Mouse (Mus musculus) urinary bladder, postnatal 4 days (tissue): Measurements from ENCODE around the gene Pla2g12b.
A peak's percentile ranks its signal among the peaks of the same experiment; 100 is the strongest.

ENCODE experiments used
- DNase-seq, 2 experiments: peaks; one replicate each; pipeline ENCODE4 v3.0.0; 2021 to 2022; ENCODE audit warnings: low spot score in 2 of 2

Pla2g12b gene

DNA sequence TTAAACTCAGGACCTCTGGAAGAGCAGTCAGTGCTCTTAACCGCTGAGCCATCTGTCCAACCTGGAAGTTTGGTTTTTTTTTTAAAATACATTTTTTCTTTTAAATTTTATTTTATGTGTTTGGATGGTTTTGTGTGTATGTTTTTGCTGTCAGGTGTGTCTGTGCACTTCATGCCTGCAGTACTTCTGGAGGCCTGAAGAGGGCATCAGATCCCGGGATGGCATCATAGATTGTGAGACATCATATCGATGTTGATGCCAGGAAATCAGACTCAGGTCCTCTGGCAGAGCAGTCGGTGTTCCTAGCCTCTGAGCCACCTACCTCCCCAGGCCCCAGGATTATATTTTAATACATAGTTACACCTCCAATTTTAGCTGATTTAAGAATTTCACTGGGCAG, 10.3 kb downstream of the Pla2g12b start:
- DNase-seq = no peak

DNA sequence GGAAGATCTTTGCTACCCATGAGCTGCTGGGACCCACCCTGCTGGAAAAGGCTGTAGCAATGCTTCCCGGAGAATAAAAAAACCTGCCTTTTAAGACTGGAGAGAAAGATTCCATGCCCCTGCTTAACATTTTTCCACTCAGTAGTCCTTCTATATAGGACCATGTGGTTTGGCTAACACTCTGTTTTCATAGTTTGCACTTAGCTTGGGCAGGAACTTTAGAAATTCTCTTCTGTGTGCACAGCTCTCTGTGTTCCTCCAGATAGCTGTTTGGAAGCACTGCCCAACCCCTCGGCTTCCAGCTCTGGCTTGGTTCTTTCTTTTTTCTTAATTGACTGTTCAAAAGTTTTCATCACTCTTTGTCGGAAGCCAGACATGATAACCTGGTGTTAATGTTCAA, 13.2 kb downstream of the Pla2g12b start:
- no peak for DNase-seq

DNA sequence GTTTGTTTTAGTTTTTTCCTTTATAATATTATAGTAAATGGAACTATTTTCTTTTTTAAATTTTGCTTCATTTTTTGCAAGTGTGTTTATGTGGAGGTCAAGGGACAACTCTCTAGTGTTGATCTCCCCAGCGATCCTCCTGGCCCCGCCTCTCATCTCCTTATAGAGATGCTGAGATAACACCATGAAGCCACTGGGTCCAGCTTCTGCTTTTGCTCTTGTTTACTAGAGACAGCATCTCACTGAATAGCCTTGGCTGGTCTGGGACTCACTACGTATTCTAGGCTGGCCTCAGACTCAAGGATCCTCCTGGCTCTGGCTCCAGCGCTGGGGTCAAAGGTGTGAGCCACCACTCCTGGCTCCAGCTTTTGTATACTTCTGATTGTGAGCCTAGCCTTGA, 16.1 kb downstream of the Pla2g12b start:
- DNase-seq = no peak

DNA sequence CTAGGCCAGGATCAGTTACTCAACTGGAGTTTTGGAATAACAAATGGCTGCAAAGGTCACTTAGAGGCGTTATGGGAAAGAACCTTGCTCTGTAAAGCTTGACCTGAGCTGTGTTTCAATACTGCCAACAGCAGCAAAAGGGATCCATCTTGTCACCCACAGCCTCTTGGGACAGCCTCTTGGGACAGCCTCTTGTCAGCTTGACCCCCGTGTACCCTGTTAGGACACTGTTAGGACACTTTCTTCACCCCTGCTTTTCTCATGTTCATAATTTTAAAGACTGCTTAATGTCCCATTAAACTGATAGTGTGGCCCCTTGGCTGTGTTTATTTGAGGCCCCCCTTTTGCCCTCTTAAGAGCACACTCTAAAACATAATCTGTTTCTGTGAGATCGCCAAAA, 21.0 kb downstream of the Pla2g12b start:
- no peak for DNase-seq

DNA sequence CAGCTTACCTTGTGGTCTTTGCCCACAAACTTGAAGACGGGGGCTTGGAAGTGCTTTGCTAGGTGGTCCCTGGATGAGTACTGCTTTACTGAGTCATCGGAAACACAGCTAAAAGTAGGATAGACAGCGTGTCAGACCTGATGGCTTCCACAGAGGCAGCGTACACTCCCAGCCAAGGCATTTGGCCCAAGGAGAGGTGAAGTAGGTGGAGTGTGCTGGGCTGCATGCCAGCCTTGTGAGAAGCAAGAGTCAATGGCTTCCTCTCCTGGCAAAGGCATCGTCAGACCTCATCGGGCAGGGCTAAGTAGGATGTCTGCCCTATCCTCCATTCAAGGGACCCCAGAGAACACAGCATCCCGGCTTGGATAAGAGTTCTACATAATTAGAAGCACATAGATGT, 21.9 kb downstream of the Pla2g12b start:
- DNase-seq = no peak

GRCm38 (mm10) chr10:59426371-59426770, 22.9 kb downstream of the Pla2g12b start:
- DNase-seq = no peak

DNA sequence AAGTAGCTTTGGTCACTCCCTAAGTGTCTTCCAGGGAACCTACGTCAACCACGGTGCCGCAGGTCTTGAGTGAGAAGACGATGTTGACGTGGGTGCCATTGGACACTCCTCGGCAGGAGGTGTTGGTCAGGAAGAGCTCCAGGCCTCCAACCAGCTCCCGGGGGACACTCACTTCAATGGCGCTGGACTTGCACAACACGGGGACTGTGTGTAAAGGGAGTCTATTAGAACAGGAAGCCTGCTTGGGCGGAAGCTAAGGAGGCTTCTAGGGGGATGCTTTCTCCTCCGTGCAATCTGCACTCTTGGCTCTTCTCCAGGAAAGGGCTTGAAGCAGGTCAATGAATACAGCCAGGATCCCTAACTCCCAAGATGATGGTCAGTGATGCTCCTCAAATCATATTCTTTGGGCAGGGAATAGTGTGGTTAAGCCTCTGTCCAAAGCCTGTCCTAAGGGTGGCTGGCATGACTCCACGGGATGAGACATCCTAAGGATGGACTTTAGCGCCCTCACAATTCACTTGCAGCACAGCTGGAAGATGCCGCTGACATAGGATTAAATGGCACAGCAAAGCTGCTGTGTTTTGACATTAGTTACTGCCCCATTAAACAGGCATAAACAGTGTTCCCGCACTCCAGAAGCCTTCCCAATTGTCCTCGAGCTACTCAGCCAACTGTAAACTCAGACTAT, 26.1 kb downstream of the Pla2g12b start:
- DNase-seq = no peak

- DNase-seq = no peak
Measured at GRCm38 (mm10) chr10:59430701-59431218, 27.3 kb downstream of the Pla2g12b start.

- no peak for DNase-seq
Measured at GRCm38 (mm10) chr10:59435746-59436145, 32.3 kb downstream of the Pla2g12b start.

- DNase-seq = no peak
Measured at GRCm38 (mm10) chr10:59438651-59439050, 35.2 kb downstream of the Pla2g12b start.

DNA sequence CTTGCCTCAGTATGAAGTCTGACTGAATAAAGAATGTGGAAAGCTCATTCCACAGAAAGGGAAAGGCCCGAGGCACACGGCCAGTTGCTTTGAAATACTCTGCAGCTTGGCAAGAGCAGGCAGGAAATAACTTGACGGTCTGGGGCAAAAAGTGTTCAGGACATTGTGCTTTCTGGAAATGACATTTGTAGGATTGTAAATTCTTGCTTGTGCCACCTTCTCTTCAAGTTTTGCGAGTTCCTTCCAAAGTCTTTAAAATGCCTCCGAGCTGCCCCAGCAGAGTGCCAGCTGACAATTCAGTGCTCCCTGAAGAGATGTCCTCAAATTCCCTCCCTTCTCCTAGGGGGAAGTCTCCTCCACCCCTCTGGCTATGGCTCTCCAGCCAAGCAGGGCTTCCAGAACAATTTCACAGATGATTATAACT, 36.1 kb downstream of the Pla2g12b start:
- DNase-seq = peak in 1 of 2 experiments; percentile 41

DNA sequence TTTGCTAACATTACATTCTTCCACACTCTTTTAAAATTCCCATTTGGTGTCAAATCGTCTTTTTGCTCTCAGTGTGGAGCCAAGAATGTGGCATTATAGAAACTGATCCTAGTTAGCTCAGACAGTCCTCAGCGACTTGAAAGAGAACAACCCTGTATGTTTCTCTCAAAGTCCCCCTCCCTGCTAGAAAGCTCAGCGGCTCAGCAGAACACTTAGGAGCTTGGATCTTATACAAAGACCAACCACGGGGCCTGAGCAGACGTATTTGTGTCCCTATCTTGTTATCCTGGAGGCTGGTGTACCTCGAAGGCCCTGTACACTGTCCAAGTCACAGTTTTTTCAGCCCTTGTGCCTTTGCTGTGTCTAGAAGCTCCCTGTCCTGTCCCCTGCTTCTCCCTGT, 36.7 kb downstream of the Pla2g12b start:
- no peak for DNase-seq

- no peak for DNase-seq
Measured at GRCm38 (mm10) chr10:59441735-59442134, 38.3 kb downstream of the Pla2g12b start, which contains the start of gene Oit3. Gene Oit3, minus strand, starts transcription at chr10:59441778.

DNA sequence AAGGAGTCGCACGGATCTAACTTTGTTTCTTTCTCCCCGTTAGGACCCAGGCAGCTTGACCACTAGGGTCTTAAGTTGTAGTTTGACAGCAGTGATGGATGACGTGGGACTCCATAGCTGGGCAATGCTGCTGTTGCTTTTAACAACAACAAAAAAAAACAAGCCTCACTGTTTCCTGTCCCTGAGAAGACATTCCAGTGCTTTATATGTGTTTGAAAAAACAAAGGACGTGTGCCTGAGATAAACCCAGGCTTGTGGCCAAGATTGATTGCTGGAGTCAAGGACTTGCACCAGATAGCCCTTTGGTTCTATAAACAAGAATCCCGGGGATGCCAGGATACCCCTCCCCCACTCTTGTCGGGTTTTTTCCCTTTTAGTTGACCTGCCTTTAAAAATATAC, 39.8 kb downstream of the Pla2g12b start:
- no peak for DNase-seq

- DNase-seq = no peak
Measured at GRCm38 (mm10) chr10:59444106-59444505, 40.6 kb downstream of the Pla2g12b start.

DNA sequence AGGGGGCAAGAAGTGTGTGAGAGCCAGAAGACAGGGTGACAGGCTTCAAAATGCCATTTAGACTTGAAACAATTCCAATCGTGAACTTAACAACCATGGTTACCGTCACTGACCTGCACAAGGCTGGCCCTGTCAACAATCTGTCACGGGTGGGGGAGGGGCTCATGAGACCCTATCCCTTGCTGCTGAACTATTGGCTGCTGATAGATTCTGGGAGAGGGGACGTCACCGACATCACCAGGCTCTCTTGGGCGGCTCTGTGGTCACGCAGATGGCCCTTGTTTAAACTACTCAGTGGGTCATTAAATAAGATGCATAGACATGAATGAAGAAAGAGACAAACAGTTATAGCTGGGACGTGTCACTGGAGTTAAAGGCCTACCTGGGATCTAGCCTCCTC, 41.2 kb downstream of the Pla2g12b start:
- no peak for DNase-seq

GRCm38 (mm10) chr10:59446911-59447437, 43.5 kb downstream of the Pla2g12b start:
- DNase-seq = no peak

DNA sequence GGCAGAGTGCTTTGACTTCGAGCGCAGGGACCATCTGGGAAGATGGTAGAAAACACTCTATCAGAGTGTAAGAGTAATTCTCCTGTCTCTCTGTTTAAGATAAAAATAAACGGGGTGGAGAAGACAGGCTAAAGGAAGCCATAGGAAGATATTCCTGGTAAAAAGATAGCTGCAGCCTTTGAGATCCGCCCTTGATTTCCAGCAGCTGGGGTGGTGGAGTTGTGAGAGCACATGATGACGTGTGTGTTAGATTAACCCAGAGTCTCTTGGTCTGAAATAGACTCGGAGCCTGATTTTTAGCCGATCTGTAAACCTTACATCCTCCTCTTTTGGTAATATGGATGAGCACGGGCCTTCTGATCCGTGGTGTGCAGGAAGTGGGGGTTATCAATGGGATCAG, 44.1 kb downstream of the Pla2g12b start:
- no peak for DNase-seq

DNA sequence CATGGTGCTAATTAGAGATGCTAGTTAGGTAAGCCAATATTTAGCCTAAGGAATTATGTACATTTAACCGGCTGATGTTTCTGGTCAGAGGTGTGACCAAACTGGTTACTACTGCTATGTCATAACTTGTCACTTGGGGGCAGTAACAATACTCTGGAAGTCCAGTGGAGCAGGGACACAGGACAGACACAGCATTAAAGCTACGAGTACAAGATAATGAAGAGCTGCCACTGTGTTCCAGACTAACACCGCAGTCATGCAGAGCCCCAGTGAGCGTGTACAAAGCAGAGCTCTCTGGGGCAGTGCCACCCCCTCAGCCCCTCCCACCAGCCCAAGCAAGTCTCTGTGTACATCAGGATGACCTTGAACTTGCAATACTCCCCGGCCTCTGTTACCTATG, 48.4 kb downstream of the Pla2g12b start:
- DNase-seq = no peak

GRCm38 (mm10) chr10:59454631-59455030, 51.2 kb downstream of the Pla2g12b start:
- no peak for DNase-seq

DNA sequence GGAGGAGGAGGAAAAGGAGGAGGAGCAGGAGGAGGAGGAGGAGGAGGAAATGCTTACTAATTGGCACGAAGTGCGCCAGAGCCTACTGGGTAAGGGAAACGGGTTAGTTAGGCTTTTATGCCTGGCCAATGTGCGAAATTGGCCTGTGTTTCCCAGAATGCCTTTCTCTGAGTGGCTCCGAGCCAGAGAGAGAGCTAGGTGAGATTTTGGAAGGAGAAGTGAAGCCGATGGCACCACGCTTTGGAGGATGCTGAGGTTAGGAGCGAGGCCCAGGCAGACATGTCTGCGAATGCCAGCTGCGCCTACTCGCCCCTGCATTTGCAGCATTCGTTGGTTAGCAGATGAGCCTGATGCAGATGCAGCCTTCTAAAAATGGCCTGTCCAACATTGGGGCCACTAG, 56.3 kb downstream of the Pla2g12b start:
- DNase-seq = no peak

DNA sequence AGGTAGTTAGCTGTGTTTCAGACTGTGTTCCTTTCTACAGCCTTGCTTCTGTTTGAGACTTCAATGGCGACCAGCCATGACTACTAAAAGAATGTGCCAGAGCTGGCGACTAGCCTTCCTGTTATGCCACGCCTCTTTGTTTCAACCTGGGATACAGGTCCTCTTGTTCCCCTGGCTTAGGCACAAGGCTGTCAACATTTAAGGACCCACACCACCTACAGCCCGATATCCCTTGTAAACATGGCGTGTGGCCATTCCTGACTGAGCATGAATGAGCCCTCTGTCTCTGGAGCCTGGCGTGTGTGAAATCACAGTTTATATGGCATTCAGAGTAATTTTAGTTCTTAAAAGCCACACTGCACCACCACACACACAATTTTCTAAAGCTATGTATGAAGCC, 58.8 kb downstream of the Pla2g12b start:
- DNase-seq = no peak

DNA sequence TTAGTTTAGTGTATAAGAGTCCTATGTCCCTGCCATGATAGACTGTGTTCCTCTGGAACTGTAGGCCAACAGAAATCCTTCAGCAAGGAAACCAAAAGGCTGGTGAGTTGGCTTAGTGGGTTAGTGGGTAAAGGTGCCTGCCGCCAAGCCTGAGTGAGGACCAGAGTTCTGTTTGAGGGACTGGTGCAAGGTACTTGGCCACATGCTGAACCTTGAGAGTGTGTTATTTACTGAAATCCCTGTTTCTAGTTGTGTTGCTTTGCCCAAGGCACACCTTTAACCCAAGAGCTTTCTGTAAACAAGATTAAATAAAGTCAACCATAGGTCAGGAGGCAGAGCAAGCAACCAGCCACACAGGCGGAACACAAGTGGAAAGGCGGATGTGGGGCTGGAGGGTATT, 62.1 kb downstream of the Pla2g12b start:
- DNase-seq = no peak

DNA sequence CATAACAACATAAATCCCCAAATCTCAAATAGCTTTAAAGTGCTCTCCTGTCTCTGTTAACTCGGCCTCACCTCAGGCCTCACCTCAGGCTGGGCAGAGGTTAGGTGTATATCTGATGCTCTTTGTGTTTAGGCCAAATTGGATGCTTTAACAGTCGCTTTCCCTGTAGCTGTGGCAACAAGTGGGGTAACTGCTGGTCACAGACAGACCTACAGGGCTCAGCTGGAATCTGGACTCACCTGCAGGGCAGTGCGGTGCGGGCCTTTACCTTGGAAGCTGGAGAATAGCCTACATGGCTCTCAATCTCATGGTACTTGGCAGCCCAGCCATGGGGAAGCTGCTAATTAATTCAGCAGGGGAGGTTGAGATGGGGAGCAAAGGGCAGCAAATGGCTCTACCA, 63.2 kb downstream of the Pla2g12b start:
- no peak for DNase-seq
